Mouse (Mus musculus) liver, embryonic 14.5 days (tissue): ENCODE results near the gene Gm49388. TPM values are rescaled to one million over a fixed set of nuclear protein-coding genes. Genes with fewer than 3 reads are reported as not detected.

Source experiments
- ATAC-seq: fragments of 200-750 bp; cut with Nextera tagmentation; 2 replicates; pipeline ENCODE4 v1.8.0; 2017; ENCODE audit warnings: moderate number of reproducible peaks, mild to moderate bottlenecking, moderate library complexity; ENCODE audit not compliant: insufficient read depth
- DNase-seq, 3 experiments: peaks; one replicate each; pipeline ENCODE4 v3.0.0-alpha.2; 2012 to 2013; ENCODE audit warnings: low read depth in 3 of 3, low spot score in 3 of 3
- H3K27ac ChIP-seq: fragments of 300-500 bp; sonication (generic); 2 replicates; pipeline ENCODE4 v1.5.1; 2014; ENCODE audit warnings: moderate library complexity, mild to moderate bottlenecking, control low read depth, inconsistent platforms
- H3K27me3 ChIP-seq: fragments of 300-500 bp; sonication (generic); 2 replicates; pipeline ENCODE4 v1.6.1; 2014; ENCODE audit warnings: mild to moderate bottlenecking, low read length, moderate library complexity; ENCODE audit not compliant: control insufficient read depth, insufficient read depth
- H3K36me3 ChIP-seq: fragments of 300-500 bp; sonication (generic); replicated peaks from 2 replicates; pipeline ENCODE4 v1.6.1; 2014; ENCODE audit warnings: low read depth; ENCODE audit not compliant: control insufficient read depth, insufficient read depth
- H3K4me1 ChIP-seq, 2 experiments: fragments of 200-500 bp in 1 of 2; fragments of 300-500 bp in 1 of 2; sonication (generic) in 1 of 2; replicated peaks; 2 replicates each; pipeline ENCODE4 v1.6.1; 2012 to 2014; ENCODE audit warnings: antibody characterized with exemption in 1 of 2, inconsistent platforms in 1 of 2, low read length in 1 of 2; ENCODE audit not compliant: control insufficient read depth in 2 of 2, insufficient read depth in 2 of 2
- H3K4me2 ChIP-seq: fragments of 300-500 bp; sonication (generic); 2 replicates; pipeline ENCODE4 v1.6.1; 2014; ENCODE audit warnings: low read depth, mild to moderate bottlenecking, control low read depth, moderate library complexity
- H3K4me3 ChIP-seq, 2 experiments: fragments of 200-500 bp in 1 of 2; fragments of 300-500 bp in 1 of 2; sonication (generic) in 1 of 2; 2 replicates each; pipeline ENCODE4 v1.5.1; 2012 to 2014; ENCODE audit warnings: low read depth in 2 of 2, low read length in 2 of 2, mild to moderate bottlenecking in 2 of 2, control low read depth in 1 of 2, inconsistent platforms in 1 of 2, moderate library complexity in 1 of 2; ENCODE audit not compliant: insufficient read depth in 1 of 2
- H3K9ac ChIP-seq: fragments of 300-500 bp; sonication (generic); replicated peaks from 2 replicates; pipeline ENCODE4 v1.6.1; 2014; ENCODE audit warnings: mild to moderate bottlenecking, control low read depth, moderate library complexity
- H3K9me3 ChIP-seq: fragments of 300-500 bp; sonication (generic); 2 replicates; pipeline ENCODE4 v1.6.1; 2016; ENCODE audit warnings: low read length, mixed read lengths; ENCODE audit not compliant: control insufficient read depth
- CTCF ChIP-seq: IDR thresholded peaks from 2 replicates; pipeline ENCODE4 v1.5.1; 2016; ENCODE audit warnings: antibody characterized with exemption, low read depth, control low read depth
- EP300 ChIP-seq: IDR thresholded peaks from 2 replicates; pipeline ENCODE4 v1.6.1; 2016; ENCODE audit warnings: antibody characterized with exemption, low read depth
- WGBS: fragments of 180-500 bp; shearing (Covaris S2); extraction: QIAGEN DNeasy Blood & Tissue Kit; methylation state at CpG from one replicate; pipeline ENCODE4 v1.1.7; 2014; ENCODE audit not compliant: insufficient replicate concordance; 5-methylcytosine and 5-hydroxymethylcytosine counted together
- polyA plus RNA-seq, 2 experiments: library from polyadenylated mRNA; depleted of rRNA in 1 of 2; stranded (reverse) in 1 of 2; unstranded in 1 of 2; fragments of >200 nt; fragmentation: Nextera tagmentation in 1 of 2; extraction: Ambion mirVana in 1 of 2; gene quantifications; 2 replicates each; pipeline versions ENCODE4 v1.2.1 to v1.2.3; 2012 to 2014

Gm49388 gene
- polyA plus RNA-seq, 2 experiments = 1.2 TPM; not detected in 1

- H3K4me2 ChIP-seq = no peak overlapping the region
- WGBS = 81% methylated on average over 5 of the region's 5 CpGs
- no peak for ATAC-seq
- DNase-seq = no peak
- H3K27ac ChIP-seq = no peak overlapping the region
- H3K9me3 ChIP-seq = no peaks in the 10 kb centered on the region
- H3K27me3 ChIP-seq = no peaks in the 10 kb centered on the region
- TF ChIP-seq EP300 (no peak), CTCF (no peak)
- no peak overlapping the region for H3K4me3 ChIP-seq
- H3K9ac ChIP-seq = no peak overlapping the region
- no peaks in the 10 kb centered on the region; the same call in 1 of the 2 replicates for H3K36me3 ChIP-seq
- H3K4me1 ChIP-seq = no peaks in the 10 kb centered on the region; a peak in 3 of 4 replicates
These were observed 33.8 kb upstream of the Gm49388 start for GRCm38 (mm10) chr7:127751619-127752018.

DNA sequence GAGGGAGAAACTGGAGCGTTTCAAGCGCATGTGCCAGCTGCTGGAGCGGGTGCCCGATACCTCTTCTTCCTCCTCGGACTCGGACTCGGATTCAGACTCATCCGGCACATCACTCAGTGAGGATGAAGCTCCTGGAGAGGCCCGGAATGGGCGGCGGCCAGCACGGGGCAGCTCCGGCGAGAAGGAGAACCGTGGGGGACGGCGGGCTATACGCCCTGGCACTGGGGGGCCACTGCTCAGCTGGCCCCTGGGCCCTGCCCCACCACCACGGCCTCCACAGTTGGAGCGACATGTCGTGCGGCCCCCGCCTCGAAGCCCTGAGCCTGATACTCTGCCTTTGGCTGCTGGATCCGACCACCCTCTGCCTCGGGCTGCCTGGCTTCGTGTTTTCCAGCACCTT lies 33.3 kb upstream of the Gm49388 start:
- no peak for ATAC-seq
- no peaks in the 10 kb centered on the region for H3K27me3 ChIP-seq
- no peak overlapping the region for H3K27ac ChIP-seq
- no peaks in the 10 kb centered on the region for H3K9me3 ChIP-seq
- TF ChIP-seq CTCF (no peak), EP300 (no peak)
- no peaks in the 10 kb centered on the region; a peak in 2 of 4 replicates for H3K4me1 ChIP-seq
- DNase-seq = no peak
- no peak overlapping the region for H3K9ac ChIP-seq
- H3K4me2 ChIP-seq = no peak overlapping the region
- WGBS = 88% methylated on average over 27 of the region's 27 CpGs
- no peaks in the 10 kb centered on the region; the same call in 1 of the 2 replicates for H3K36me3 ChIP-seq
- H3K4me3 ChIP-seq = no peak overlapping the region

DNA sequence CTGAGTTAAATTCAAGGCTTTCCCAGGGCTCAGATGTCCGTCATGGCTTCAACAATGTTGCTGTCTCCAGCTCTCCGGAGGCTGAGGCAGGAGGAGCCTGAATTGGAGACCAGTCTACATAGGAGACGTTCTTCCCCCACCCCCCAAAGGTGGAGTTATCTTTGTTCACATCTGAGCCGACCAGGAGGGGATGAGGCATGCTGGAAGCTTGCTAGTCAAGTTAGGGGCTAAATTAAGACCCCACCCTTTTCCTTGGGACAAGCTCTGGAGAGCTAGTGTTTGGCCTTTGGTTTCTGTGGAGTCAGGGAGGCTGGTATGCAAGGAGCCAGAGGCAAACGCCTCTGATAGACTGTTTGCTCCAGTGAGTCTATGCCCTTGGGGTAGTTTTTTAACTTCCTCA lies 32.2 kb upstream of the Gm49388 start:
- ATAC-seq (no peak), DNase-seq (no peak)
- whole genome bisulfite sequencing = 58% methylated on average over 5 of the region's 5 CpGs
- no peaks in the 10 kb centered on the region; the same call in 1 of the 2 replicates for H3K36me3 ChIP-seq
- H3K27ac ChIP-seq = no peak overlapping the region
- TF ChIP-seq EP300 = no peak
- TF ChIP-seq CTCF = no peak
- no peak overlapping the region for H3K9ac ChIP-seq
- H3K27me3 ChIP-seq = no peaks in the 10 kb centered on the region
- H3K4me2 ChIP-seq = no peak overlapping the region
- no peaks in the 10 kb centered on the region for H3K9me3 ChIP-seq
- no peak overlapping the region for H3K4me3 ChIP-seq
- H3K4me1 ChIP-seq = no peaks in the 10 kb centered on the region; a peak in 2 of 4 replicates

DNA sequence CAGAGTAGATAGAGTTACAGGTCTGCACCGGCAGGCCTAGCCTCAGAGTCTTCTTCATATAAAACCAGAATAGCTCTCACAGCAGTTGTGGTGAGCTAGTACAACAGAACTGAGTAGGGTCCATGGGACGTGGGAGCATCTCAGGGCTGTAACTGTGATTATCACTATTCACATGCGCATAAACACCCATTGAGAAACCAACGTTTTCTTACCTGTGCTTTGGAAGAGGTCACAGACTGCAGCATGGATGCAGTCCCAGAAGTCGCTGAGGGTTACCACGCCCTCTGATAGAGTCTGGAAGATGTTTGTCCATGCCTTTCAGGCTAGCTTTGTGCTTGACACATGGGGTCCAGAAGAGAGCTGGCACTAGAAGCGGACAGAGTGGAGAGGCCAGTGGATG lies 31.7 kb upstream of the Gm49388 start:
- Histone ChIP-seq H3K4me3 (no peak overlapping the region), H3K27ac (no peak overlapping the region), H3K36me3 (no peaks in the 10 kb centered on the region; the same call in 1 of the 2 replicates), H3K9ac (no peak overlapping the region), H3K27me3 (no peaks in the 10 kb centered on the region), H3K9me3 (no peaks in the 10 kb centered on the region), H3K4me2 (no peak overlapping the region), H3K4me1 (no peaks in the 10 kb centered on the region; a peak in 2 of 4 replicates)
- TF ChIP-seq CTCF = no peak
- TF ChIP-seq EP300 = no peak
- DNase-seq = no peak
- ATAC-seq = no peak
- WGBS = 73% methylated on average over 7 of the region's 7 CpGs

DNA sequence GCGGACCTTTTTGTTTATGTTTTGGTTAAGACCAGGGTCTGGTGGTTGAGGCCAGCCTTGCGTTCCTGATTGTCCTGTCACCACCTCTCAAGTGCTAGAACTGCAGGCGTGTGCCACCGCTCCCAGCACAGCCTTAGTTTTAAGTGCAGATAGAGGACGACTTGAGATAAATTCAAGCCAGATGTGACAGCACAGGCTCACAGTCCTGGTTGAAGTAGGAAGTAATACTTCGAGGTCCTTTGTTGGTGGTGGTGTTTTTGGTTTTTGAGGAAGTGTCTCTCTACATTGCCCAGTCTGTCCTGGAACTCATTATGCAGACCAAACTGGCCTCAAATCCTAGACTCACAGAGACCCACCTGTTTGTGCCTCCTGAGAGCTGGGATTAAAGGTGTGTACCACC lies 25.7 kb upstream of the Gm49388 start:
- Histone ChIP-seq H3K36me3 (no peaks in the 10 kb centered on the region), H3K4me2 (no peak overlapping the region), H3K4me3 (no peak overlapping the region), H3K27me3 (no peaks in the 10 kb centered on the region), H3K9ac (no peak overlapping the region), H3K4me1 (0 out of 4 replicates have a peak, but pooled peaks cover 0 to 4% of the 10 kb centered on the region in 2 experiments), H3K9me3 (no peaks in the 10 kb centered on the region), H3K27ac (no peak overlapping the region)
- 19% methylated on average over 6 of the region's 6 CpGs for WGBS
- ATAC-seq (no peak), DNase-seq (no peak)
- TF ChIP-seq EP300 = no peak
- no peak for TF ChIP-seq CTCF
